Mouse (Mus musculus) kidney, postnatal 4 days (tissue): Measurements from ENCODE around the gene Ass1.

Experiments
- DNase-seq, 2 experiments: peaks; one replicate each; pipeline ENCODE4 v3.0.0; 2021; ENCODE audit warnings: mixed read lengths in 2 of 2

Gene Ass1

DNA sequence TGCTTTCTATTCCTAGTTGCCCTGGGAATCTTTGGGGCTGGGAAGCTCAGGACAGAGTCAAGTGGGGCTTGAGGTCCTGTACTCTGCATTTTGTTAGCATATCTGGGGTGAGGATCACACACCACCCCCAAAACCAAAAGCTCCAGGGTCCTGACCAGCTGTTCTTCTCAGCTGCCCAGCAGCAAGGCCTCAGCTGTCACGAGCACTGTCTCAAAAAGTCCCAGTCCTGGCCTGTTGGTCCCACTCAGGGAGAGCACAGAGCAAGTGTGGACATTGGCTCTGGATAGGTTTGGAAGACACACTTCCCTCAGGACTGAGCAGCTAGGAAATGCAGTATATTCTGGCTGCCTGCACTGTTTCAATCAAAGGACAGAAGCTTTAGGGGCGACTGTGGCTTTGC, 20.5 kb downstream of the Ass1 start:
- DNase-seq, result no peak

DNA sequence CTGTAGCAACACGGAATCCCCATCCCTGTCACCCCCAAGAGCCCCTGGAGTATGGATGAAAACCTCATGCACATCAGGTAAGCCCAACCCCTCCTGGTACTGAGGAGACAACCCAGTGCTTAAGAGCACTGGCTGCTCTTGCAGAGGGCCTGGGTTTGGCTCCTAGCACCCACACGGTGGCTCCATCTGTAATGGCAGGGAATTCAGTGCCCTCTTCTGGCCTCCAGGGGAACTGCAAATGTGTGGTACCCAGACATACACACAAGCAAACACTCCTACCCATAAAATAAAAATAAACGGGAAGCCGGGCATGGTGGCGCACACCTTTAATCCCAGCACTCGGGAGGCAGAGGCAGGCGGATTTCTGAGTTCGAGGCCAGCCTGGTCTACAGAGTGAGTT, 22.3 kb downstream of the Ass1 start:
- no peak for DNase-seq

DNA sequence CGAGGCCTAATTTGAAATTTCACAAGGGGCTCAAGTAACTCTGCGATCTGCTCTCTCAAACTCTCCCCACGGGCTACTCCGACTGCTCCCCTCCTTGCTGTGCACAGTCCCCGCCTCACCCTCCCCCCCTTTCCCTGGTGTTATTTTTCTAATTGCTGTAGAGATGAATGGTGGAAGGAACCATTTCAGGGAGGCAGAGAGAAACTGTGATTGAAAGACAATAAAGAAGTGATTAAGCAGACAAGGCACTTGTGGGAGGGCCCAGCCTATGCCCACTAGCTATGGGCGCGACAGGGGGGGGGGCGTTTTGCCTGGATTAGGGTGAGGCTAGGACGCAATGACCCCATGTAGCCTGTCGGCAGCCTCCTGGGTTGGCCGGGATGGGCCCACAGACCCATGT, 23.2 kb downstream of the Ass1 start:
- DNase-seq, result no peak

DNA sequence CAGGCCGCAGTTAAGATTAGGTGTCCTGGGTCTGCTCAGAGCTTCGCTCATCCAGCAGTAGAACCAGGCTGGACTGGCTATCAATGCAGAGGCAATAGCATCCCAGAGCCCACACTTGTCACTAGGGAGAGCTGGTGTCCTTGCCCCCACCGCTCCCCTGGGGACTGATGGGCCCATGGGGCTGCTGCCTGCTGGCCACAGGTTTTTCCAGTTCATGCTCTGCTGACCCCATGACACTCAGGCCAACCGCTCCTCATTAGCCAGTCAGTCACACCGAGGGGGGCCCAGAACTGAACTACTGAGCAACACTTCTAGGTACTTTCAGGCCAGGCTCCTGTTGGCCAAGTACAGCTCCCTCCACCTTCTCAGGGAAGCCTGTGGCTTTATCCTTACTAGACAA, 24.3 kb downstream of the Ass1 start:
- peak; percentile 34 to 48 for DNase-seq

DNA sequence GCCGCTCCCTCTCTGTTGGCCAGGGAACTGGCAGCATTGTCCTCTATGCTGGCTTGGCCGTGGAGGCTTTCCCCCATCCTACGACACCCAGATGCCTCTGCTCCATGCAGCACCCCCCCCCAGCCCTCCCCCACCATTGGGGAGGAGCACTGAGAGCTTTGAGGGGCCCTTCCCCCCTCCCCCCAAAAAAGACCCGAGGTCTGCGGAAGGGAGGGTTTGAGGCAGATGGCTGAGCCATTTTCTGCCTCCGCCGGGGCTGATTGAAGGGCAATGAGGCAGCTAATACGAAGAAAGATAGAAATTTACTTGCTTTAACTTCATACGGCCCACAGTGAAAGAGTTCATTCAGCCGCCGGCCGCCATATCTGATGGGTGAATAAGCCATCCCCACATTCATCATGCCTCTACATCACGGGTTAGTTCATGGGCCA, 25.1 kb downstream of the Ass1 start:
- no peak for DNase-seq

DNA sequence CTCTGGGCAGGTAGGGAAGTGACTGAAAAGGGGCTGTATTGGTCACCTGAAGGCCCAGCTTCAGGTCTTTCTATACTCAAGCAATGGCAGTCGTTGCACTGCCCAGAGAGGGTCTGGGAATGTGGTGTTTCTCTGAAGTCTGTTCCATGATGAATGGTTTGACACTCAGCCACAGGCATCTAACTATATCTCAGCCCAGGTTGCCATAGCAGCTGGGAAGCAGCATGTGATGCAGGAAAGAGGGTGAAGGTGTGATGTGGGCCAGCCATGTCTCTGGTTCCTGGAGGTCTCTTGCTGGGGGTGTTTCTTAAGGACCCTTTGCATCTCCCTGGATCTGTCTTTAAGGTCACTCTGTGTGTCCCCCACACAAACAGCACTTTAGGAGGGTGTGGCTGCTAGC, 26.1 kb downstream of the Ass1 start:
- no peak for DNase-seq

DNA sequence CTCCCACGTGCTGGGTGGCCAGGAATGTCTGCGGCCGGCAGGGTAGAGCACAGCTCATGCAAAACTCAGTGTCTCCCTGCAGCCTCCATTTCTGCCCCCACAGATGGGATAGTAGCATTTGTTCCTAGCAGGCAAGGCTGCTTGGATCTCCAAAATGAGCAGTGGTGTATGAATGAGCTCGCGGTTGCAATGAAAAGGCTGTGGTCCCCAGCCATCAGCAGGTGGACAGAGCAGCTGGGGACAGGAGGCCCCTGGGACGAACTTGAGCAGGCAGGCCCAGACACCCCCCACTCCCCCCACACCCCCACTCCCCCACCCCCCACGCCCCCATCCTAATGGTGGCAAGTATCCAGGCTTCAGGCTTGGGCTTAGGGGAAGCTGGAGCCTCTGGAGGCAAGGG, 27.1 kb downstream of the Ass1 start:
- DNase-seq, result no peak

DNA sequence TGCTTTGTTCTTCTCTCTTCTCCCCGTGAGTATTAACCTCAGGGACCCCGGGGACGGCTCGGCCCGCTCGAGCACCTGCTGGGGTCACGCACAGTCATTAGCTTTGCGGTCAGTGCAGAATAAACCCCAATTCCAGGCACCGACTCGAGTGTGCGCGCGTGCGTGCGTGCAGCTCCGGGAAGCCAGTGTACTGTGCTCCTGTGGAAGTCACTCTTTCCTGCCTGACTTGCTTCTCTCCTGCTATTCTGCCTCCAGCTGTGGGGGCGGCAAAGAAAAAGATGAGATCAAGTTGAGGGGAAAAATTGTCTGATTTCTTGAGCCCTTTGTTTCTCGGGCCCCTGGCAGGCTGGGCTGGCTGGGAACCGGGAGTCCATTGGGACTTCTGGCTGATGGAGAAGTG, 27.6 kb downstream of the Ass1 start:
- DNase-seq, result no peak

DNA sequence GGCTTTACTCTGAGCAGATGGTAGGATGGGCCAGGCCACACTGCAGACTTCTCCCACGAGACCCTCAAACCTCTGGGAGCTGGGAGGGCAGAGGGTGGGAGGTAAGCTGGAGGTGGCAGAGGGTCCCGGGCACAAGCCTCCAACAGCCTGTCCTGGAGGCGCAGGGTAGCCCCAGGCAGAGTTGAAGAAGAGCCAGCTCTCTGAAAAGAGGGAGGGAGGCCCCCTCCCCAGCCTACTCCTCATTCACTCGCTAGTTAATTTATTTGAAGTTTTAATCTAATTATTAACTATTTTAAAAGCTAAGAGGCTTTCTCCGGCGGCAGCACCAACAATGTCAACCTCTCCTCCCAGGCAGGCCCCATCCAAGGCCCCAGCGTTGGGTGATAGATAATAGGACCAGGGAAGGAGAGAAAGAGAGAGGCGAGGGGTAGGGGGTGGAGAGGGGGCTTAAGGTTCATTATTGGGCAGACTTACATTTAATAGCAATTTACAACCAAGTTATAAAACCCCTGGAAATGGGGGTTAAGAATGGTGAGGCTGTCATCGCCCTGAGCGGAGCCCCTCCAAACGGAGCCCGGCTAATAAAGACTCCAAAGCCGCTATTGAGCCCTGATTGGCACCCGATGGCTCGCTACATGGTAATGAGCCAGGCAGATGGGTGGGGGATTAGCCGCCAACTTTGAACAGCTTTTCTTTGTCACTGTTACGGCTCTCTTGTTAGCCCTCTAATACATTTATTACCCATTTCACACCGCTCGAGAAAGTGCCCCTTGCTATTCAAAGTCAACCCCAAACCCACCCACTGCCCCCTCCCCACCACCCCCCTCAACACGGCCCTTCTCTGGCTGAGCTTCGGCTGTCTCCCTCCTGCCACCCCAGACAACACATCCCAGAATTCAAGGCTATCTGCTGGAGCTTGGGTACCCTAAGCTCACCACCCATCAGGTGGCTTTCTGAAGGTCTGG, 29.6 kb downstream of the Ass1 start:
- DNase-seq, result peak in 1 of 2 experiments; percentile 40

DNA sequence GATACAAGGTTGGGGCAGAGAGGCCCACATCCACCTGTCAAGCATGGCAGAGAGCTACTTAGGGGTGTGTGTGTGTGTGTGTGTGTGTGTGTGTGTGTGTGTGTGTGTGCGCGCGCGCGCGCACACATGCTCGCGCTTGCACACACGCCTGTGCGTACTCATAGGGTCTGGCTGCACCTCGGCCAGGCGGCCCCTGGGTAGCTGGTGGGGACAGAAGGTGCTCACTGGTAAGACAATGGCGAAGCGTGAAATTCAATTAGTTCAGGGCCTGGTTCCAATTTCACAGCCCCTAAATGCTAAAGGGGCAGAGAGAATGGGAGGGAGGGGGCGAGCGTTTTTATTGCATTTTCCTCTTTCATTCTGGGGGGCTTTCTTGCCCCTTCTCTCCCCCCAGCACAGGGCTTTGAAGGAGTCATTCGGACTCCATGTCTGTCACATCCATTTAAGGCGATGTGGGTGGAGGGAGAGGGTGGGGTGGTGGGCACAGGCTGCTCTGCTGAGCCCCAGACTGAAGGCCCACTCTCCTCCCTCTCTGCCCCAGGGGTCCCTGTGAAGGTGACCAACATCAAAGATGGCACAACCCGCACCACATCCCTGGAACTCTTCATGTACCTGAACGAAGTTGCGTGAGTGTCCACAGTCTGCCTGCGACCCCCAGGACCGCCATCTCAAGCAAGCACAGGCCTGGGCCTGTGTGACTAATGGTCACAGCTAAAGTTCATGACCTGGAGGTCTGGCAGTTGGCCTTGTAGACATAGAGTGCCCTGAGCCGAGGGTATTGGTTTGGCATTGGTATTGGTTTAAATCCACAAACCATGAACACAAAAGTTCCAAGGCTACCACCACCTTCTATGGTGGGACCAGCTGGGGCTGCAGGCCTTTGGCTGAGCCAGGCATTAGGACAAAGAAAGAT, 30.5 kb downstream of the Ass1 start:
- DNase-seq, result no peak

DNA sequence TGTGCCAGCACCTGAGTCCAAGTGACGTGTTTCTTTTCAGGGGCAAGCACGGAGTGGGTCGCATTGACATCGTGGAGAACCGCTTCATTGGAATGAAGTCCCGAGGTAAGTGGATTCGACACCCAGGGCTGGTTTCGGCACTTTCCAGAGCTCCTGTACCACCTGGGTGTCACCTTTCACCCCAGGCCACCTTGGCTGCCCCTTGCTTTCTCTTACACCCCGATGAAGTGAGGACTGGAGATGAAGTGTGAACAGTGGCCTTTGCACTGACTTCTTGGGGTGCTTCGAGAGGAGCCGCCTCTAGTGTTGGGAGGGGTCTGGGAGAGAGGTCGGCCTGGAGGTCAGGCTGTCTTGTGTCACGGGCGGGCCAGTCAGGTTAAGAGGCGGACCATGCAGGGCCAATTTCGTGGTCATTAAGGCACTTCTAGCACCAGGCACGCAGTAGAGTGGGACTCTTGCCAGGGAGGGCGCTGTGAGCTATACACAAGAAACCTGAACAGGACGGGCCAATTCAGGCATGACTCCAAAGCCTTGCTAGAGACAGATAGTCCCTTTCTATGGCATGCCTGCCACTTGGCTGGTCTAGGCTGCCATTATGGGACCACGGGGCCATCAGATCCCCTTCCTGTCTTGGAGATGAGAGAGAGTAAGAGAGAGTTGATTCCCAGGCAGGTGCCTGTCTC, 31.6 kb downstream of the Ass1 start:
- DNase-seq, result peak; percentile 65 to 76

DNA sequence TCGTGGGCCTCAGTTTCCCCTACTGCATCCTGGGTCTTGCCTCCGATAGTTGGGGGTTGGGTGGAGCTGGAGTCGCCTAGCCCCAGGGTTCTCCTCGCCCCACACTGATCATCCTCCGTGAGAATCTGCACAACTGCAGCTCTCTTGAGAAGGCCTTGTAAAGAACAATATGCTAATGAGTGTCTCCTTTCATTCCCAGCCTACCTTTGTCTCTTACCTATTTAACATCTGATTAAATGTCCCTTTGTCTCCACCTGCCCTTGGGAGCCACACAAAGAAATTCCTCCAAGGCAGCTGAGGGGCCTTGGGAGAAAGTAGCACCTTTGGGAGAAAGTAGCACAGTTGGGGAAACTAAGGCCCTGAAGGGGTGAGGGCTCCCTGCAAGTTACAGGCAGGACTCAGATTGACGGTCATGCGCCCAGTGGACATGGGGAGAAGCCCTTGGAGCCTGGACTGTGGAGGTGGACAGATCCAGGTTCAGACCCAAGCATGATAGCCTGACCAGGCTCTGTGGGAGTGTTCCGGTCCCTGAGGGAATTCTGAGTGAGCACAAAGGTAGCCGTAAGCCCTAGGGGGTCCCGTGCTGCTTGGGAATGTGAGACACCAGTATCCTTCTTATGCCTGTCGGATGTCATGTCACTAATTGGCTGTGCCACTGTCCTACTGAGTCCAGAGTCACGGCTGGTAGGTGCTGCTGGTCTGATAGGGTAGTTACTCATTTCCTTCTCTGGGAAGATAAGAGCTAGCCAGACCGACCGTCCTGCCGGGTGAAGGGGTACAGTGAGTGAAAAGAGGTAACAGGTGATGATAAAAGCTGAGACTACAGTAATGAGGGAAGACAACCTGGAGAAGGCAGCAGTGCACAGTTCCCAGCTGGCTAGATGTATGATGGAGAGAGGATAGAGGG, 32.9 kb downstream of the Ass1 start:
- DNase-seq, result no peak

DNA sequence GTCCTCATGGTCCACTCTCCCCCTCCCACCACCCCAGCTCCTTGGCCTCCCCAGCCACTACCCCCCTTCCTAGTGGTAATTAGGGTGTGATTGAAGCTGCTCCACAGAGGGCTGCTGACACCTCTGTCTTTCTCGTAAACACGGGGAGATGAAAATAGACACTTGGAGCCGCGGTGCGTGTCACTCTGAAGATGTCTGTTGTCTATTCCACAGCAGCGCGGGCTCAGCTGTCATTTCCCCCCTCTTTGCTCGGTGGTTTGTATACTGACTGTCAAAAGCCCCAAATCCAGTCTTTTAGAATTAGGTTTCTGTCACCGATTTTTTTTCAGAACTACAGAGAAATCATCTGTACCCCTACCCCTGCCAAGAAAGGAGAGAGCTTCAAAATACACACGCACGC, 35.5 kb downstream of the Ass1 start:
- no peak for DNase-seq

DNA sequence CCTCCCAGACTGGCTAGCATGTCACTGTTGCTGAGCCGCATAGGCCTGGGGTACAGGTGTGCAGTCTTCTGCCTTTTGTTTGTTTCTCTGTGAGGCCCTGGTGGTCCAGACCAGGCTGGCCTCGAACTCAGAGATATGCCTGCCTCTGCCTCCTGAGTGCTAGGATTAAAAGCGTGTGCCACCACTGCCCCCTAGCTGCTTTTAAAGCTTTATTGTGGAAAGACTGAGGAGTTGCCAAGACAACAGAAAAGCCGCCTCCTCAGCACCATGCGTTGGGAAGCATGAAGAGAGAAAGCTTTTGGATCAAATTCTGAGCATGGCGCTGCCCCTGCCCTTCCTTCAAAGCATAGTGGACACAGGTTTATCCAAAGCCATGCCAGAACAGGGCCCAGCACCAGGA, 38.8 kb downstream of the Ass1 start:
- DNase-seq, result no peak

DNA sequence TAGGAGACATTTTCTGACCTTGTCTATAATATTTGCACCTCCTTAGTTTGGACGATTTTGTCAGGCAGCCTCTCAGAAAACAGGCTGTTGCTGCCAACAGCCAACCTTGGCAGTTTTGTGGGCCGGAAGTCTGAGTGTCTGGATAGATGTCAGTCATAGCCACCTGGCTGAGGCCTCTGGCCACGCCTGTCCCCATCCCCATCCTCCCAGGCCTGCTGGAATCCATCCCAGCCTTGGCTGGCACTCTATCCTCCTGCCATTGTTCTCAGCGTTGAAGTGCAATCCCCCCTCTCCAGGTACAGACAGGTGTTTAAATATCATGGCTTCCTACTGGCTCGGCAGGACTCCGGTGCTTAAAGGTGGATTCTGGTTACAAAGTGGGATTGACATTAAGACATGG, 41.3 kb downstream of the Ass1 start:
- no peak for DNase-seq

DNA sequence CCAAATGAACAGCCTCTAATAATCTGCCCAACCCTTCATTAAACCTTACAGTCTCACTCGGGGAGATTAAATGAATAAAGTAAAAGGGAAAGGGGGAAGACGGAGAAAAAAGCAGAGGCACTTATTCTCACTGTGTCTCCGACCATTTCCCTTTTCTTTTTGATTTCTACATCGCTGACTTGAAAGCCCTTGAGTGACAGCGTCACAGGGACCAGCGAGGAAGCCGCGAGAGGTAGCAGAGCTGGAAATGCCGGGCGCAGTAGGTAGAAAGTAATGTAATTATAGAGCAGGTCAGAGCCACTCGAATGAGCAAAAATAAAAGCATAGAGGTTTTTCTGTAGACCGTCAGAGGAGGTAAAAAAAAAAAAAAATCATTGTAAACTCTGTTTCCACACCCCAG, 46.5 kb downstream of the Ass1 start:
- DNase-seq, result no peak

DNA sequence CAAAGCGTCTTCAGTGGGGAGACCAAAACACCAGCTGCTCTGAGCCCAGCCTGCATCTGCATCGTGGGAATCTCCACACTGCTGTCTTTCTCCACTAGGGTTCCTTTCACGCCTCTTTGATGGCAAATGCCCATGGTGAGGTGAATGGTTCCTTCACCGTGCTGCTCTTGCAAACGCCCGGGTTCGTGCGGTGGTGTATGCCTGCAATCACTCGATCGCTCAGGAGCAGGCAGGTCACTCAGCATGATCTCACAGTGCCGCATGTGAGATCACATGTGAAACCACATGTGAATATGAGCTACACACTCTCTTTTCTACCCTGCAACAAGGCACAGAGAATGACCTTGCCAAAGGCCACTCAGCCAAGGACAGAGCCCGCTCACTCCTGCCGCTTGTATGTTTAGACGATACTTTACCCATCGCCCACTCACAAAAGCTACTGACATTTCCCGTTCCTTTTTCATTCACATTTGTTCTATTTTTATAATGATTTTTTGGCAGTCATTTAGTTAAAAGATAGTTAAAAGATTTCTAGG, 51.9 kb downstream of the Ass1 start:
- DNase-seq, result no peak

DNA sequence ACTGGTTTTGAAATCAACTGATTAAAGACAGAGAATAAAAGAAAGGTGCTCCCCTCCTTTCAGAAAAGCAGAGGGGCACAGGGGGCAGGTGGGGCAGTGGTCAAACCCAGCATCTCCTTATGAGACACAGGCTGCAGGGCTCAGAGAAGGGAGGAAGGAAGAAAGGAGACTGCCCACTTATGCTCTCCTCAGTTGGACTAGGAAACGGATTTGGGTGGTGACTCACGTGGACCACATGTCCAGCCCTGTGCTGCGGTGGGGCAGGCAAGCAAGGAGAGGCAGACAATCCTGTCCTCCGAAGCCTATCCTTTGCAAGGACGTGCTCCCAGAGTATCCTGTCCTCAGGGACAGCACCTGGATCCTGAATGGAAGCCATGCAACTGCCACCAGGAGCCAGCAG, 54.6 kb downstream of the Ass1 start:
- DNase-seq, result no peak

DNA sequence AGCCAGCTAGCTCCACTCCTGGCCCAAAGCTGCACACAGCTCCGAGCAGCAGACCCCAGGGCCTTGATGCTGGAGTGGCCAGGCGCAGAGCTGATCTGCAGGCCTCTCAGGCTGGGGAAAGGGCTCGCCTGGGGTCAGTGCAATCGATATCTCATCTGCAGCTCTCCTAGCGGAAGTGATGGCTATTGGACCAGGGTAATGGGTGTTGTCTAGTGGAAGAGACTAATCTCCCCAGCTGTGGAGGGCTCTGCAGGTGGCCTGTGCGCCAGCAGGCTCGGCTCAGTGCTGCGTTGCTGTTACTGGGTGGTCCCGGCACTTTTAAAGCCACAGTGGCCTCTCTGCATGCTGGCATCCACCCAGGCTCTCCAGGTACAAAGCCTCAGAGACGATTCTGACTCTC, 55.8 kb downstream of the Ass1 start:
- DNase-seq, result no peak

DNA sequence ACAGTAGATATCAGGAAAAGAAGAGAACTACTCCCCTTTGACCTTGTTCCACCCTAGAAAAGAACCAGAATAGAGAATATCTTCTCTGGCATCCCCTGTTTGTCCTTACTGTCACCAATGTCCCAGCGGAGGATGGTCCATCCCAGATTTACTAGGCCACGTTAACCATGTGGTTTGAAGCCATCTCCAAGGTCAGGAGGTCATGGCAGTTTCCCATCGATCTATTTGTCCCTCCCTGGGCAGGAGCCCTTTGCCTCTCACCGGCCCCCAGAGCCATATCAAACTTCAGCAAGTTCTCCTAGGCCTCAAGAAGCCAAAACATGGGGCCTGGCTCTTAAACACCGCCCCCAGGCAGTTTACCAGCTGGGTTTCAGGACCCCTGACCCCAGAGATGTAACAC, 60.2 kb downstream of the Ass1 start:
- DNase-seq, result no peak

DNA sequence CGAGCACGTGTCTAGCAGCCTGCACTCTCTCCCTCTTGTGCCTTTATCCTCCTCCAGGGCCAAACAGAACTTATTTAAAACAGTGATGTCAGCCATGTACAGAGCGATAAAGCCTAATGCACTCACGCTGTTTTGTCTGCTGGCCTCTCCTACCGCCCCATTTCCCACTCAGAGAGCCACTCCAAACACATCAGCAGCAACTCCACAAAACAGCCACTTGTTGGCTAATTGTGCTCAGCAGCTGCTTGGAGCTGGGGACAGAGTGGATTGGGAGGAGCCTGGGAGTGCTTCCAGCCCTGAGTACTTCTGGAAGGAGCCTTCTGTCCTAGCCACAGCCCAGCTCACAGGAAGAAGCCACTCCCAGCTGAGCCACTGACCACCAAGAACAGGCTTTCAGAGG, 67.0 kb downstream of the Ass1 start:
- peak; percentile 43 to 50 for DNase-seq

DNA sequence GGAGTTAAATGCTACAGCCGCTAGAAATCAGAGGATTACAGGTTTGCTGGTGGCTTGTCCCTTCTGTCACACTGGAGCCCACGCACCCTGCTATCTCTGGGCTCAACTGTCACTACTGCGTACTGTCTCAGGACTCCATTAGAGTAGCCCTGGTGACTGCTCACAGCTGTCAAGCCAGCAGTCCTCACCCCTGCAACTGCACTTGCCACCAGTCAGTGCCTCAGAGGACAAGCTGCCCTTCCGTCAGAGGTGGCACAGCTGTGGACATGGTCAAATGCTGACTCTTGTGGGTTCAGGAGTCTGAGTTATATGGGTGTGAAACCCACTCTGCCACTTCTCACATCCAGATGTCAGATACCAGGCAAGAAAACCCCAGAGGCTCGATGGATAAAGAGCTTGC, 68.7 kb downstream of the Ass1 start:
- no peak for DNase-seq
